Mouse (Mus musculus) frontal cortex, postnatal 10 days (tissue): ENCODE measurements around the gene Tsg101.

Source experiments
- DNase-seq, 2 experiments: peaks; one replicate each; pipeline ENCODE4 v3.0.0; 2022; ENCODE audit warnings: low spot score in 2 of 2, mixed read lengths in 1 of 2

Gene Tsg101

GRCm38 (mm10) chr7:46877255-46877654 is 42.5 kb downstream of the Tsg101 start:
- no peak for DNase-seq

GRCm38 (mm10) chr7:46876841-46877240 is 42.9 kb downstream of the Tsg101 start:
- no peak for DNase-seq

DNA sequence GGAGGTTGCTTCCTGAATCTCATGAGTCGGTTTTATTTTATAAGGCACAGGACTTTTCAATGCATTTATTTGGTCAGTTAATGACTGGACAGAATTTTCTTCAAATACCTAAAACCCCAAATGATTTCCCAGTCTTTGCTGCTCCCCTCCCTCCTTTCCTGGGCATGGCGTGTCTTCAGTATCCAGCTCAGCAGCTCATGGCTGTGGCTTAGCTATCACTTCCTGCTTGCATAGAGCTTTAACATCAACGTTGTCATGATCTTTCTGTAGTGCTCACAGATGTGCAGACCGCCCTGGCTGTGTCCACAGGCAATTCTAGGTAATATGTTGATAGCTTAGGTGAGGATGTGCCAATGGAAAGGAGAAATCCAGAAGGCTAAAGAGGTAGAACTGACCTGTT is 47.8 kb downstream of the Tsg101 start:
- DNase-seq: no peak

DNA sequence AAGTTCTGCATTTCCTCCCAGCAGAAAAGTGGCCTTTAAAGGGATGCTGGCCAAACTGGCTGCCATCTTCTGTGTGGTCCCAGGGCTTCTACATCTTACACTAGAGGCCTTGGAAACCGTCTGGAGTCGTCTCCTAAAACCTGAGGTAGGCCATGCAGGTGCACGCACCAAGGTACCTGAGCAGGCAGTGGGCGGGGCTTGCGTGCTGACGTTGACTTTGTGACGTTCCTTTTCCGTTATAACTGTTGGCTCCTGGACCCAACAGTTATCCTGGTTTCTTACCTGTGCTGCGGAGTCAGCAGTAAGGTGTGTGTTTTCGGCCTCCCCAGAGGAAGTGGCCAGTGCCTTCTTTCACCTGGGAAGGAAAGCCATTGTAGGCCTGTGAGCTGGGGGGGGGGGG is 58.8 kb downstream of the Tsg101 start, which contains the start of gene Ldhc:
TSS of gene Ldhc (plus strand) at position 208 of the 400 bp plus-strand sequence.
- DNase-seq: no peak

DNA sequence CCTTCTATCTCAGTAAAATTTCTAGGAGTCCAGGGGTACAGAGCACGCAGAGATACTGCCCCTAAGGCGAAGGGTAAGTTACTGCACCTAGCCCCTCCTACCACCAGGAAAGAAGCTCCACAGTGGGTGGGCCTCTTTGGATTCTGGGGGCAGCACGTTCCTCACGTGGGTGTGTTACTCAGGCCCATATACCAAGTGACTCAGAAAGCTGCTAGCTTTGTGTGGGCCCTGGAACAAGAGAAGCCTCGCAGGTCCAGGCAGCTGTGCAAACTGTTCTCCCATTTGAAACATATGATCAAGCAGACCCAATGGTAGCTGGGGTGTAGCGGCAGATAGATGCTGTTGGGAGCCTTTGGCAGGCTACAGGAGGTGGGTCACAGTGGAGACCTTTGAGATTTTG is 60.7 kb downstream of the Tsg101 start:
- no peak for DNase-seq

- DNase-seq: no peak
These were observed 62.3 kb downstream of the Tsg101 start for GRCm38 (mm10) chr7:46857436-46857835.

GRCm38 (mm10) chr7:46855866-46856560 is 63.8 kb downstream of the Tsg101 start:
- no peak for DNase-seq

GRCm38 (mm10) chr7:46853365-46853764 is 66.4 kb downstream of the Tsg101 start:
- no peak for DNase-seq

GRCm38 (mm10) chr7:46852666-46853065 is 67.1 kb downstream of the Tsg101 start:
- DNase-seq: no peak

GRCm38 (mm10) chr7:46851026-46851425 is 68.7 kb downstream of the Tsg101 start:
- DNase-seq: no peak

GRCm38 (mm10) chr7:46849287-46849686 is 70.5 kb downstream of the Tsg101 start:
- DNase-seq: no peak

DNA sequence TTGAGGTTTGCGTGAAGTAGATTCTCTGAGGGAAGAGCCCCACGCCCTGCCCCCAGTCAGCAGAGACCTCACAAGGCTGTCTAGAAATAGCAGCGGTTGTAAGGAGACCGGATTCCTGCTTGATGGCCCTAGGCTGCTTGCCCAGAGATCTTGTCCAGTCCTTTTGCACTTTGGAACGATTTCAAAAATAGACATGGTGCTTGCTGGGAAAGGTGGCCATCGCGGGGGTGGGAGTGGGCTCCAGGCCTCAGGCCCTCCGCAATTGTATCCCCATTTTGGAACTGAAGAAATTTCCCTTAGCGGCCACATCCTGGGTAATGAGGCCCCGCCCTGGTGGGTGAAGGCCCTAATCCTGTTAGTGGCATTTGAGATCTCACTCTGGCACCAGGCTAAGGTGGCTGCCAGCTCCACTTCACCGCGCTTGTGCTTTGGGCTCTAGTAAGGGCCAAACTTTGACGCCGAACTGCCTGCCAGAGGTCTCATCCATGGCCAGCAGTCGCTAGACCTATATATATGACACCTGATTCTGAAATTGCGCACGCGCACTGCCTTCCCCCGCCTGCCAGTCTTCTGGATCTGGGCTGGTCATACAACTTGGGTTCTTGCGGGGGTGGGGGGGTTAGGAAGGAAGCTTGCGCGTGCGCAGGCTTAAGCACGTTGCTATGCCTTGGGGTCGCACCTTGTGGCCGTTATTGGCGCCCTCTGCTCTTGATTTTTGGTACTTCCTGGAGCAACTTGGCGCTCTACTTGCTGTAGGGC is 73.1 kb downstream of the Tsg101 start:
- DNase-seq: peak; percentile 46 to 57

GRCm38 (mm10) chr7:46845978-46846485 is 73.7 kb downstream of the Tsg101 start:
- DNase-seq: peak in 1 of 2 experiments; percentile 44

DNA sequence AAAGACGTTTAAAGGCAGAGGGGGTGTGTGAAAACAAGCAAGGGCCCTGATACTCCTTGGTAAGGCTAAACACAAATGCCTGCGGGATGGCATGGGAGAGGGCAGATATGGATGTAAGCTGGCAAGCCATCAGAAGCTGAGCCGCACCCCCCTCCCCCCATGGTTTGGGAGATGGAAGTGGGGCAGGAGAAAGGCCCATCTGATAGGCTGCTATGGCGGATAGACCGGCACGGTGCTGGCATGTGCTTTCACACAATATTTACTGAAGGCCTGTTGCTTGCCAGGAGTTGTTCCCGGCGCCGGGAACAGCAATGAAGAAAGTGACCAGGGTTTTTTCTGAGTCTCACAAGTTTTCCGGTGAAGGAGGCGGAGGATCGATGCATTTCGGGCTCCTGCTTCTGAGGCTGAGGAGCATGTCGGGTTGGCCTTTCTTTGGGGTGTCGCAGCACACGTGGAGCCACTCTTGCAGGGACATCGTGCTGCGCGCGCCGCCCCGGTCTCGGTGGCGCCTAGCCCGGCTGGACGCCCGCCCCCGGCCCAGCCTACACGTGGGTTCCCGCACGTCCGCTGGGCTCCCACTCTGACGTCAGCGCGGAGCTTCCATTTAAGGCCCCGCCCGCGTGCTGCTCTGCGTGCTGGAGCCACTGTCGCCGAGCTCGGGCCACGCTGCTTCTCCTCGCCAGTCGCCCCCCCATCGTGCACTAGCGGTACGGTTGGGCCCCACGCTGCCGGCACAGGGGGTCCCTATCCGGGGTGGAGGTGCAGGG is 74.4 kb downstream of the Tsg101 start:
- peak; percentile 87 to 92 for DNase-seq

GRCm38 (mm10) chr7:46843576-46843975 is 76.2 kb downstream of the Tsg101 start:
- no peak for DNase-seq

- DNase-seq: no peak
These were observed 77.5 kb downstream of the Tsg101 start for GRCm38 (mm10) chr7:46842278-46842677.

- DNase-seq: no peak
These were observed 78.8 kb downstream of the Tsg101 start, which contains the start of gene Ldha for GRCm38 (mm10) chr7:46840787-46841525. Gene Ldha, plus strand, starts transcription at chr7:46841475.

- DNase-seq: no peak
These were observed 79.4 kb downstream of the Tsg101 start for GRCm38 (mm10) chr7:46840326-46840725.

- DNase-seq: no peak
These were observed 79.9 kb downstream of the Tsg101 start for GRCm38 (mm10) chr7:46839861-46840260.

DNA sequence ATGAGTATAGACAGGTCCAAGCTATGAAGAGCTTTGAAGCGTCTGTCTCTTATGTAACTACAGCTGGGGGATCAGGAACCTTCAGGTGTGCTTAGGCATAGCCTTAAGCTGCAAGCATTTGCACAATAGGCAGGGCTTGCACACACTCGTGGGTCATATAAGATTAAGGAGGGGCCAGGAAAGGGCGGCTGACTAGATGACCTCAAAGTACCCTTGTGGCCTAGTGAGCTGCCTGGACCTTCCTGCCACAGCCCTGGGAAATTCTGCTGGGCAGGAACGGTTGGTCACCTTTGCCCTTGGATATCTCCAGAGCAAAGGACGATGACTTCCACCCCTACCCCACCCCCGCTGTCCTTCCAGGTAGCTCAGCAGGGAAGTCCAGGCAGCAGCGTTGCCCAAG is 80.3 kb downstream of the Tsg101 start:
- DNase-seq: no peak
